Mouse (Mus musculus): Measurements from ENCODE around the gene Kif11. TPM values are rescaled to one million over a fixed set of nuclear protein-coding genes. Genes with fewer than 3 reads are reported as not detected.
A peak's percentile ranks its signal among the peaks of the same experiment; 100 is the strongest.

Kif11 gene
- polyA plus RNA-seq, 1 experiment = 35.6 TPM

DNA sequence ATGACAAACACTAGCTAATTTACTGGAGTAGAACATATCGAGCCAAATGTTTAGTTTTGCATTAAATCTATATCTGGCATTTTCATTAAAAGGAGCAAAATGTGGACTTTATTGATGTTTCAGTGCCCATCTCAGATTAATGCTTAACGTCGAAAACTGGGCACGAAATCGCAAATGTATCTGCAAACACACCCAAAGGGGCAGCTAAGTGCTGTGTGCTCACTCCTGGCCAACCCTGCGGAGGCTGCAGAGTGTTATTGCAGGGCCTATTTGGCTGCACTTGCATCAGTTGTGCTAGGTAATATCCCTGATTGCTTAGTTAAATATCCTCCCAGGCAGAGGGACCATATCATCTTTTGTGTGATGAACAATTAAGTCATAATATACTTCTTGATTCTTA, 81.8 kb downstream of the Kif11 start:
- Histone ChIP-seq H3K27ac (ENCODE audit: control insufficient read depth, insufficient read depth, low read depth, low read length, poor library complexity) (no peak overlapping the region), H3K4me3 (replicated peaks; ENCODE audit: control insufficient read depth, low read depth, low read length) (no peak overlapping the region), H3K4me1 (ENCODE audit: control insufficient read depth, insufficient read depth, low read length) (no peaks in the 10 kb centered on the region)
- no peak for TF ChIP-seq CTCF (IDR thresholded peaks at IDR 0.05; ENCODE audit: control insufficient read depth, insufficient read depth, low read length)
- no peak for TF ChIP-seq POLR2A (IDR thresholded peaks at IDR 0.05; ENCODE audit: borderline replicate concordance, control insufficient read depth, low read depth, low read length)
- WGBS = 86% methylated on average over 6 of the region's 6 CpGs

DNA sequence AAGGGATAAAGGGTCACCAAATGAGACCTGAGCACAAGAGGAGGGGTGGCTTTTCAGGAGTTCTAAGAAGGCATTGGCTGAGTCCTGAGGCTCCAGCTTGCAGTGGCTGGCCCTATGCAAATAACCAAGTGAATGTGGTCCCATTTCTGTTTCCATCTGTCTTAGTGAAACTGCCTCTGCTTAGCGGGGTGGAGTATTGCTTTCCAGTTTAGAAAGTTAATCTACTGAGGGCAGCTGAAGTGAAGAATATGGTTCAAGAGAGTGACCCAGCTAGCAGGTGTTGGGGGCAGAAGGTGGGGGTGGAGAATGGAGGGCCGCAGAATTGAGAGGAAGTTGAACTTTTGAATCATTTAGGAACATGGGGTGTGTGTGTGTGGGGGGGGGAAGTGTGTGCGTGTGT, 90.2 kb downstream of the Kif11 start:
- WGBS = 8% methylated on average over 3 of the region's 3 CpGs

GRCm38 (mm10) chr19:37466978-37467377, 90.8 kb downstream of the Kif11 start:
- Histone ChIP-seq H3K4me3 (replicated peaks; ENCODE audit: control insufficient read depth, low read depth, low read length) (no peak overlapping the region), H3K27ac (ENCODE audit: control insufficient read depth, insufficient read depth, low read depth, low read length, poor library complexity) (peak overlapping the region; percentile 36; the same call in 1 of the 2 replicates), H3K4me1 (ENCODE audit: control insufficient read depth, insufficient read depth, low read length) (peaks cover 2% of the 10 kb centered on the region)
- TF ChIP-seq CTCF (IDR thresholded peaks at IDR 0.05; ENCODE audit: control insufficient read depth, insufficient read depth, low read length) (no peak), POLR2A (IDR thresholded peaks at IDR 0.05; ENCODE audit: borderline replicate concordance, control insufficient read depth, low read depth, low read length) (no peak)
- WGBS = 19% methylated on average over 5 of the region's 5 CpGs

More for the DNA sequence above, 90.2 kb downstream of the Kif11 start:
- H3K27ac ChIP-seq (ENCODE audit: control insufficient read depth, insufficient read depth, low read depth, low read length, poor library complexity) = peak overlapping the region; percentile 37; the same call in 1 of the 2 replicates
- peaks cover 2% of the 10 kb centered on the region for H3K4me1 ChIP-seq (ENCODE audit: control insufficient read depth, insufficient read depth, low read length)
- TF ChIP-seq CTCF (IDR thresholded peaks at IDR 0.05; ENCODE audit: control insufficient read depth, insufficient read depth, low read length) (no peak), POLR2A (IDR thresholded peaks at IDR 0.05; ENCODE audit: borderline replicate concordance, control insufficient read depth, low read depth, low read length) (no peak)
- no peak overlapping the region for H3K4me3 ChIP-seq (replicated peaks; ENCODE audit: control insufficient read depth, low read depth, low read length)

DNA sequence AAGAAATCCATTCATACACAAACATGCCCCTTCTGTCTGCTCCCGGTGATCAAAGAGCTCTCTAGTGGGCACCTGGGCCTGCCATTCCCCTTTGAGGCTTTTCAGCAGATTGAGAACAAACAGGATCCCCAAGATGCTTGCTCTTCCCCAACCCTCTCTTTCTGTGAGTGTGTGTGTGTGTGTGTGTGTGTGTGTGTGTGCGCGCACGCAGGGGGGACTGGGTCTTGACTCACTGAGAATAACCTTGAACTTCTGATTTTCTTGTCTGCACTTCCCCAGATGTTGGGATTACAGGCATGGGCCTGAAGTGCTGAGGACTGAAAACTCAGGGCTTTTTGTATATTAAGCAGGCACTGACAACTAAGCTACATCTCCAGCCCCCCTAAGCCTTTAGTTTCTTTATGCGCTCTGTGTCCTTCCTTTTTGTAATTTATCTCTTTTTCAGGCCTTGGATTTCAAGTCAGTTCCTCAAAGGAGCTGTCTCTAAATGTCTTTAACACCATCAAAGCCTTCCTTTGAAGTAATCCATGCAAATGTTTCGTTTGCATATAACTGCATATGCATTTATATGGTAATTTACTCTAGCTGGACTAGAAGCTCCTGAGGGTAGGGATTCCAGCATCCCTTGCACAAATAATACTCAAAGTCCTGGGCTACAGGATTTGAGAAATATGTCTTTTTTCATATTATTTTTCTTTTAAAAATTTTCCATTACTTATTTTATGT, 92.8 kb downstream of the Kif11 start:
- peaks cover 8% of the 10 kb centered on the region for H3K4me1 ChIP-seq (ENCODE audit: control insufficient read depth, insufficient read depth, low read length)
- no peak overlapping the region for H3K27ac ChIP-seq (ENCODE audit: control insufficient read depth, insufficient read depth, low read depth, low read length, poor library complexity)
- H3K4me3 ChIP-seq (replicated peaks; ENCODE audit: control insufficient read depth, low read depth, low read length) = no peak overlapping the region
- TF ChIP-seq POLR2A (IDR thresholded peaks at IDR 0.05; ENCODE audit: borderline replicate concordance, control insufficient read depth, low read depth, low read length) (no peak), CTCF (IDR thresholded peaks at IDR 0.05; ENCODE audit: control insufficient read depth, insufficient read depth, low read length) (no peak)
- 79% methylated on average over 6 of the region's 6 CpGs for WGBS

Other genes with a start within 250 kb of the Kif11 start
- gene March5, start 168.9 kb upstream of the Kif11 start, polyA plus RNA-seq (2011; ENCODE audit: insufficient read depth, insufficient read length, low replicate concordance, missing spikeins) = 103 and 126 TPM in 2 replicates
- gene Cpeb3, start 167.8 kb upstream of the Kif11 start, polyA plus RNA-seq (2011; ENCODE audit: insufficient read depth, insufficient read length, low replicate concordance, missing spikeins) = 6.1 and 9.1 TPM in 2 replicates
- gene Ide, start 38.6 kb upstream of the Kif11 start, polyA plus RNA-seq (2011; ENCODE audit: insufficient read depth, insufficient read length, low replicate concordance, missing spikeins) = 5.6 and 11.1 TPM in 2 replicates
- 11.0 and 19.3 TPM in 2 replicates for gene Hhex, start 58.4 kb downstream of the Kif11 start, polyA plus RNA-seq (2011; ENCODE audit: insufficient read depth, insufficient read length, low replicate concordance, missing spikeins)
- 21.7 and 27.8 TPM in 2 replicates for gene Exoc6, start 174.0 kb downstream of the Kif11 start, polyA plus RNA-seq (2011; ENCODE audit: insufficient read depth, insufficient read length, low replicate concordance, missing spikeins)

Measured in bone marrow, adult 2 months (tissue).